Mouse (Mus musculus) right cerebral cortex, adult 18-20 months (tissue): ENCODE measurements at regions not wholly inside any gene's neighbourhood (a gene's known extent, or its start where the extent isn't known, plus 50 kb on each side); places are given as distances from the start of the nearest gene placed in this dataset.
A peak's percentile ranks its signal among the peaks of the same experiment; 100 is the strongest.

Experiments
- DNase-seq: peaks from one replicate; pipeline ENCODE4 v3.0.0; 2022; ENCODE audit warnings: mixed read lengths

GRCm38 (mm10) chr16:29706996-29707395, 127.9 kb downstream of the Opa1 start:
- no peak for DNase-seq

GRCm38 (mm10) chr16:29707656-29708055, 128.5 kb downstream of the Opa1 start:
- no peak for DNase-seq

GRCm38 (mm10) chr16:29709072-29709471, 129.9 kb downstream of the Opa1 start:
- DNase-seq = no peak

GRCm38 (mm10) chr16:29711386-29711785, 132.3 kb downstream of the Opa1 start:
- DNase-seq = no peak

- no peak for DNase-seq
These were observed 133.0 kb downstream of the Opa1 start for GRCm38 (mm10) chr16:29711912-29712681.

- DNase-seq = peak; percentile 19
These were observed 135.5 kb downstream of the Opa1 start for GRCm38 (mm10) chr16:29714612-29715127.

GRCm38 (mm10) chr16:29718965-29719364, 139.8 kb downstream of the Opa1 start:
- no peak for DNase-seq

- DNase-seq = no peak
These were observed 140.7 kb downstream of the Opa1 start for GRCm38 (mm10) chr16:29719571-29720451.

GRCm38 (mm10) chr16:29725153-29725552, 146.0 kb downstream of the Opa1 start:
- no peak for DNase-seq

GRCm38 (mm10) chr16:29725563-29725962, 146.4 kb downstream of the Opa1 start:
- DNase-seq = no peak

- no peak for DNase-seq
These were observed 148.3 kb downstream of the Opa1 start for GRCm38 (mm10) chr16:29727397-29727796.

GRCm38 (mm10) chr16:29728769-29729481, 149.8 kb downstream of the Opa1 start:
- DNase-seq = peak; percentile 68

- DNase-seq = no peak
These were observed 150.9 kb downstream of the Opa1 start for GRCm38 (mm10) chr16:29730010-29730409.

GRCm38 (mm10) chr16:29732889-29733288, 153.8 kb downstream of the Opa1 start:
- DNase-seq = no peak

- no peak for DNase-seq
These were observed 154.7 kb downstream of the Opa1 start for GRCm38 (mm10) chr16:29733847-29734246.

GRCm38 (mm10) chr16:29734324-29734723, 155.2 kb downstream of the Opa1 start:
- DNase-seq = peak; percentile 55

GRCm38 (mm10) chr16:29734738-29735250, 155.7 kb downstream of the Opa1 start:
- DNase-seq = peak; percentile 15

- DNase-seq = no peak
These were observed 156.4 kb downstream of the Opa1 start for GRCm38 (mm10) chr16:29735371-29736008.

- no peak for DNase-seq
These were observed 157.1 kb downstream of the Opa1 start for GRCm38 (mm10) chr16:29736211-29736610.

GRCm38 (mm10) chr16:29738075-29738474, 158.9 kb downstream of the Opa1 start:
- no peak for DNase-seq

GRCm38 (mm10) chr16:29742497-29743230, 163.5 kb downstream of the Opa1 start:
- DNase-seq = no peak
